Mouse (Mus musculus): ENCODE results near the gene Lrrc20.

- no peak for TF ChIP-seq CTCF (IDR thresholded peaks at IDR 0.05; ENCODE audit: low read depth)
- no peak for TF ChIP-seq EP300 (optimal IDR thresholded peaks at IDR 0.05)
Observed at GRCm38 (mm10) chr10:61486551-61487339, 11.1 kb downstream of the Lrrc20 start.
